In genomic region chr2:163595119-163595518, GRCm38 (mm10) we compare ENCODE assay signal across 8 mouse cellular contexts. TPM values are rescaled to one million over a fixed set of nuclear protein-coding genes. Genes with fewer than 3 reads are reported as not detected.
DNase-seq lines count a peak whose midpoint lies in the region; ATAC-seq and TF ChIP-seq lines count a peak whose summit lies in the region.

No protein-coding gene starts in this region.

- peak; percentile 60 for ATAC-seq in lung, embryonic 16.5 days (ENCODE audit: low read depth)
- no peak for ATAC-seq in midbrain, embryonic 13.5 days

- no peaks in the 10 kb centered on the region for H3K36me3 ChIP-seq in lung, embryonic 16.5 days (ENCODE audit: control insufficient read depth, insufficient read depth, low read length)
- no peaks in the 10 kb centered on the region for H3K36me3 ChIP-seq in midbrain, embryonic 13.5 days

- H3K9me3 ChIP-seq in lung, embryonic 16.5 days (ENCODE audit: control insufficient read depth, low read length): no peaks in the 10 kb centered on the region
- H3K9me3 ChIP-seq in midbrain, embryonic 13.5 days: no peaks in the 10 kb centered on the region

- no peaks in the 10 kb centered on the region for H3K27me3 ChIP-seq in lung, embryonic 16.5 days (ENCODE audit: control insufficient read depth, insufficient read depth, low read depth, low read length)
- H3K27me3 ChIP-seq in midbrain, embryonic 13.5 days: no peaks in the 10 kb centered on the region

- no peak overlapping the region for H3K4me2 ChIP-seq in lung, embryonic 16.5 days (ENCODE audit: low read depth, low read length)
- H3K4me2 ChIP-seq in midbrain, embryonic 13.5 days (replicated peaks): no peak overlapping the region

- no peak overlapping the region for H3K9ac ChIP-seq in lung, embryonic 16.5 days (ENCODE audit: low read length)
- no peak overlapping the region for H3K9ac ChIP-seq in midbrain, embryonic 13.5 days (replicated peaks)

- H3K27ac ChIP-seq in gastrocnemius, adult 2 months: peak overlapping the region; percentile 86
- H3K27ac ChIP-seq in lung, embryonic 16.5 days (ENCODE audit: low read length): peak overlapping the region; percentile 74
- H3K27ac ChIP-seq in midbrain, embryonic 13.5 days: no peak overlapping the region

- peaks cover 9% of the 10 kb centered on the region for H3K4me1 ChIP-seq in lung, embryonic 16.5 days (replicated peaks; ENCODE audit: control insufficient read depth, insufficient read depth, low read length)
- H3K4me1 ChIP-seq in midbrain, embryonic 13.5 days (replicated peaks): no peaks in the 10 kb centered on the region

- intact Hi-C loops in gastrocnemius, adult 2 months (cut with DNase I): loop anchor here (10.0 kb wide), 1 partner anchor 140 kb away; no protein-coding TSS in a partner anchor

- no peak for DNase-seq in gastrocnemius, adult 2 months
- no peak for DNase-seq in gastrocnemius, postnatal 4 days (ENCODE audit: low spot score in 2 of 2)
- DNase-seq in adrenal gland, postnatal 14 days: peak; percentile 32
- peak; percentile 44 for DNase-seq in kidney, adult 11 months
- DNase-seq in layer of hippocampus, postnatal 25 days (ENCODE audit: extremely low spot score in 1 of 2, low spot score in 1 of 2): no peak
- no peak for DNase-seq in adipocyte (ENCODE audit: low spot score)

- no peak for TF ChIP-seq CTCF in gastrocnemius, adult 2 months (IDR thresholded peaks at IDR 0.05)

- no peak overlapping the region for H3K4me3 ChIP-seq in gastrocnemius, adult 2 months
- H3K4me3 ChIP-seq in lung, embryonic 16.5 days (ENCODE audit: low read length): no peak overlapping the region
- H3K4me3 ChIP-seq in midbrain, embryonic 13.5 days (replicated peaks): no peak overlapping the region

- WGBS in lung, embryonic 16.5 days: 13% methylated on average over 2 of the region's 2 CpGs
- 20% methylated on average over 2 of the region's 2 CpGs for WGBS in midbrain, embryonic 13.5 days

RNA-seq across cellular contexts. Expression of gene Ttpal, which starts 7.0 kb away (rescaled TPM):
- 1 to 10 TPM; 3.4 to 5.3 TPM for total RNA-seq in gastrocnemius, adult 2 months (2021)
- 10 to 100 TPM; 15.5 to 17.1 TPM for total RNA-seq in gastrocnemius, postnatal 4 days (2021)
- total RNA-seq in adrenal gland, postnatal 14 days (2021): 29.9 and 33.4 TPM in 2 replicates
- polyA plus RNA-seq in lung, embryonic 16.5 days (2015; fragmentation: Nextera tagmentation; extraction: Ambion mirVana): 29.5 and 31.2 TPM in 2 replicates
- 50.2 and 50.7 TPM in 2 replicates for polyA plus RNA-seq in midbrain, embryonic 13.5 days (2015; fragmentation: Nextera tagmentation; extraction: Ambion mirVana)
- 10 to 100 TPM; 47.9 to 61.3 TPM for total RNA-seq in layer of hippocampus, postnatal 25 days (2021)

RNA-seq across cellular contexts. Expression of gene Serinc3, which starts 49.8 kb away (rescaled TPM):
- 100 to 1,000 TPM; 118 to 147 TPM for total RNA-seq in gastrocnemius, adult 2 months (2021)
- 100 to 1,000 TPM; 152 to 163 TPM for total RNA-seq in gastrocnemius, postnatal 4 days (2021)
- total RNA-seq in adrenal gland, postnatal 14 days (2021): 390 and 468 TPM in 2 replicates
- 71.5 and 72.8 TPM in 2 replicates for polyA plus RNA-seq in lung, embryonic 16.5 days (2015; fragmentation: Nextera tagmentation; extraction: Ambion mirVana)
- 30.5 and 31.7 TPM in 2 replicates for polyA plus RNA-seq in midbrain, embryonic 13.5 days (2015; fragmentation: Nextera tagmentation; extraction: Ambion mirVana)
- 100 to 1,000 TPM; 191 to 207 TPM for total RNA-seq in layer of hippocampus, postnatal 25 days (2021)

Comparison
In these comparisons a context has a peak if more than half of its experiments do, and no peak if none do; other contexts are left out.
1. DNase-seq: peak in adrenal gland, postnatal 14 days (single experiment) and kidney, adult 11 months (single experiment); none in gastrocnemius, adult 2 months (single experiment), gastrocnemius, postnatal 4 days (0 of 2), layer of hippocampus, postnatal 25 days (0 of 2) and adipocyte (single experiment).